Mouse (Mus musculus) frontal cortex, postnatal 10 days (tissue): ENCODE measurements at regions not wholly inside any gene's neighbourhood (a gene's known extent, or its start where the extent isn't known, plus 50 kb on each side); places are given as distances from the start of the nearest gene placed in this dataset.

ENCODE experiments used
- DNase-seq, 2 experiments: peaks; one replicate each; pipeline ENCODE4 v3.0.0; 2022; ENCODE audit warnings: low spot score in 2 of 2, mixed read lengths in 1 of 2

- DNase-seq = no peak
These were observed 263.5 kb upstream of the Ptger4 start for GRCm38 (mm10) chr15:5507545-5507913.

- DNase-seq = no peak
These were observed 266.1 kb upstream of the Ptger4 start for GRCm38 (mm10) chr15:5510056-5510455.

DNA sequence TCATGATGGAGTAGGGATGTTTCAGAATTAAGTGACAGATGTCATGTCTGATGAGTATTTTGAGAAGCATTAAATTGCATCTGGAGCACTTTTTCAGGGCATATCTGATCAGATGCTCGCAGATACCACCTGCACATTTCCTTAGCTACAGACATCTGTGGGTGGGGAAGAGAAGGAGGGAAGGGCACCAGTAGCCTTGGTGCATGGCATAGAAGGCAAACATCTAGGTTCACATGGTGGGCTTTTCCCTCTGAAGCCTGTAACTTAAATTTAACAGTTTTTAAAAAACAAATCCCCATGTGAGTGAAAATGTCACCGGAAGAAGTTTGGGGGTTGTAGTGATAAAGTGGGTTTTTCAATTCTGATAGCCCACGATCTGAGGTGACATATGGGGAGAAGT, 267.1 kb upstream of the Ptger4 start:
- no peak for DNase-seq

- DNase-seq = no peak
These were observed 268.6 kb upstream of the Ptger4 start for GRCm38 (mm10) chr15:5512546-5512945.

DNA sequence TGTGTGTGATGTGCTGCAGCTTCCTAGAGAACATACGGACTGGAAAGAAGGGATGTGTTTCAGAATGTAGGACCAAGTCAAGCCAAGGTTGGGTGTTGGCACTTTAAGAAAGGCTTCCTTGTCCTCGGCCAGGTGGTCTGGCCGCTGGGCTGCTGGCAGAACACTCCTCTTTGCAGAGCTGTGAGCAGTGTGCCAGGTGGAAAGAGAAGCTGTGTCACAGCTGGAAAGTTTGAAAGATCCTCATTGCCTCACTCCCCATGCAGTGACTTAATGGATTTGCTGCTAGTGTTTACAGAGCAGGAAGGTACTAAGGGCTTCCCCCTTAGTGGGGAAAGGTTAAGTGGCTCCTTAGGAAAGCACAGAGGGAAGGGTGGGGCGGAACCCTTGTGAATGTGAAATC, 269.2 kb upstream of the Ptger4 start:
- no peak for DNase-seq

GRCm38 (mm10) chr15:5514217-5514616, 270.2 kb upstream of the Ptger4 start:
- no peak for DNase-seq

DNA sequence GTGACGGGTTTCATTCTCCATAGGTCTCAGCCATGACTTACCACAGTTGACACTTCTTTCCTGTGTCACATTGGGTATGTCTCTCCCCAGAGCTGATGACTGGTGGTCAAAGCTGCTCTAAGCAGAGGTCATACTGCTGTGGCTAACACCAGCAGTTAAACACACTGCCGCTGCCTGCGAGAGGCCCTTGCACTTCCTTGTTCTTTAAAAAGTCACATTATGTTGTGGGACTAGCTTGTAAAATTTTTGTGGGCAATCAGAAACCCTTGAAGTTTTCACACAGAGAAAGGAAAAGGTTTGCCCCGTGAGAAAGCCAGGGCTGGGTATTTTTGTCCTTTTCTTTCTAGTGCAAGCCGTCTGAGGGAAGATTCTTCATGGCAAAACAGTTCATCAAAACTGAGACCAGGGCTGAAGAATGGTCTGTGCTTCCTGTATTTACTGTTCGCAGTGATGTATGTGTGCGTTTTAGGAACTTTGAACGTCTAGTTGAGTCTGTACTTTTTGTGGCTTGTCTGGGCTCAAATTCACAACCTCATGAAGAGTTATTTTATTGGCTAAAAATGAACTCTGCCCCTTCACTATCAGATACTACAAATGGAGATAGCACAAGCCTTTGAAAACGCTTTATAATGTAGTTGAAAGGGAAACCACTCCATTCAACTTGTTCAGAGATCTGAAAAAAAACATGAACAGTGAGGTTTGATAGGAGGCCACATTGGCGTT, 273.4 kb upstream of the Ptger4 start:
- no peak for DNase-seq

- DNase-seq = no peak
These were observed 275.6 kb upstream of the Ptger4 start for GRCm38 (mm10) chr15:5519552-5519951.

DNA sequence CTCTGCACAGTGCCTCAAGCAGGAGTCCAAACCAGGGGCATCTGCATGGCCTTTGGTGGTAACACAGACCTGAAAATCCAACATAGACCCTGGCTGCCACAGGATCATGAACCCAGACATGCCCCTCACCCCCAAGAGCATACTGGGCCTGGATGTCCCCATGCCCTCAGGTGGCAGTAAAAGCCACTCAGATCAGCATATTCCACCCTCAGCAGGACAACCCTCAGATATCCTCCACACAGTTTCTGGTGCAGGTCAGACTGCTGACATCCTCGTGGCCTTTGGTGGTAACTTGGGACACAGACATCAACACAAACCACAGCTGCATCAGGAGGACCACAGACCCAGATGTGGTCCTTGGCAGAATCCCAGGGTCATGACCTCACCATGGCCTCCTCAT, 276.0 kb upstream of the Ptger4 start:
- DNase-seq = no peak

DNA sequence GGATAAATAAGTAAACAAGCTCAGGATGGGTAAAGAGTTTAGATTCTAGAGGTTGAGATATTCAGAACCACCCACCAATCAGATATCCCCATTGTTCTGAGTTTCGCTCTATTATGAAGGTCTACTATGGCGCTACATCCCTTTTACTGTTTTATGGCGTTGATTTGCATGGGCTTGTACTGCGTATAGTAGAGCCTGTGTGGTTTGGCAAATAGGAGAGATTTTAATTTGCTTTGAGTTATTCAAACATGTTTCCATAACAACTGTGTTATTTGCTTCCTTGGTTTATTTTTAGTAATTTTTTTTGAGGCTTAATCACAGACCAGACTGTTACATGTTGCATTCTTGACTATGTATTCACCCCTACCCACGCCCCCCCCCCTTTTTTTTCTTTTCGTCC, 284.6 kb upstream of the Ptger4 start:
- DNase-seq = no peak

DNA sequence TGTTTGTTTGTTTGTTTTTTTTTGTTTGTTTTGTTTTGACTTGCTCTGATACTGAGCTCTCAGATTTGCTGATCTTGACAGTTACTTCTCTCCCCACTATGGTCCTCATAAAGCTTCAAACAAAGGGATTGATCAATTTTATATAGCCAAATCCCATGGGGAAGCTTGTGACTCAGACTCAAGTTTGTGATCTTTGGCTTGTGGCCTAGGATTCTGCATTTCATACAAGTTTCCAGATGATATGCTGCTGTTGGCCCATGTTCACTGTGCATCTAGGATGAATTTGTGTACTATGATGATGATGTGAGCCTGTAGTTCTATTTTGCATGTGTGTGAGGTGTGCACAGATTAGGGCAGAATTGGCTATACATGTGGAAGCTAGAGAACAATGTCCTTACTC, 289.7 kb upstream of the Ptger4 start:
- no peak for DNase-seq

DNA sequence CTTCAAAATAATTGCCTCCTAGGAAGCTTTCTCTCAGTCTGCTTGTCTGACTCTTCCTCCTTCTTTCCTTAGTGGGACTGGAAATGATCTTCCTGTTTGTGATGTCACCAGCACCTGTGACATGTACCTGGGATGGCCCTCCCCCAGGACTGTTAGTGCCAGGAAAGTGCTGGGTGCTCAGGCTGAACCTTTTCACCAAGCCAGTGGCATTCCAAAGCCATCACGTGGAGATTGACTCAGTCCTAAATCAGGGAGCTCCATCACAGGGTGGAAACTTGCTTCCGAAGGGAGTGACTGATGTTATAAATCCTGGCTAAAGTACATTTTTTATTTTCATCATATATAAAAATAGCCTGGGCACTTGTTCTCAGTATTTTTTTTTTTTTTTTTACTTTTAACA, 293.4 kb upstream of the Ptger4 start:
- no peak for DNase-seq

- DNase-seq = no peak
These were observed 295.4 kb upstream of the Ptger4 start for GRCm38 (mm10) chr15:5539301-5539928.

- DNase-seq = no peak
These were observed 310.5 kb upstream of the Ptger4 start for GRCm38 (mm10) chr15:5554526-5554925.

GRCm38 (mm10) chr15:5554926-5555325, 310.9 kb upstream of the Ptger4 start:
- DNase-seq = no peak

GRCm38 (mm10) chr15:5555381-5556066, 311.5 kb upstream of the Ptger4 start:
- no peak for DNase-seq

- no peak for DNase-seq
These were observed 317.8 kb upstream of the Ptger4 start for GRCm38 (mm10) chr15:5561783-5562182.

DNA sequence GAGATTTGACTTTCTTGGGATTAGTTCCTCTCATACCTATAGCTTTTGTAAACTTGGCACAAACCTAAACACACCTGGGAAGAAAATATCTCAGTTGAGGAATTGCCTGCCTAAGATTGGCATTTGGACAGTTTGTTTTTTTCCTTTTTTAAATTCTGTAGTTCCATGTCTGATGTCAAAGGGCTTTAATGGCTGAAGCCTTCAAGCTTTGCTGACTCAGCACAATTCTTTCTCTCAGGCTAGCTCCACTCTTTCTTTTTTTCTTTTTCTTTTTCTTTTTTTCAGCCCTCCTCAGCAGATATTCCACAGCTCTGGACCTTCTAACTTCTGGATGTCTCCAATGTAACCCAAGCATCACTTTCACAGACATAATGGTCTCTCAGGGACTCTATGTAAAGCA, 330.4 kb upstream of the Ptger4 start:
- no peak for DNase-seq

- DNase-seq = no peak
These were observed 335.6 kb upstream of the Ptger4 start for GRCm38 (mm10) chr15:5579559-5579958.

DNA sequence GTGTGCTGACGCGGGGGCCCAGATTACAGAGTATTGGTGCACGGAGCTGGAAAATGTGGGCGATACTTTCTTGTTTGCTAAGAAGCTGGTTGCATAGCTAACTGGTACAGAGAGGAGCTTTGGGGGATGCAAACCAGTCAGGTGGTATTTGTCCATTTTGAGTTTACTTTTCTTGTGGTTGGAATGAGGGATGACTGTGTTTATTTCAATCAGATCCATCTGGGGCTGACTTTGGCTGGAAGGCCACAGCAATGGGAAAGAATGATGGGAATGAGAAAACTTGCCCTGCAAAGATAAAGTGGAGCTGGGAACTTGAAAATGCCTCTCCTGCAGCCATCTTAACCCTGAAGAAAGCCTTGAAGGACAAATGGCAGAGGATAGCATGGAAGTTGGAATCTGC, 336.4 kb upstream of the Ptger4 start:
- no peak for DNase-seq

GRCm38 (mm10) chr15:5584381-5584780, 340.4 kb upstream of the Ptger4 start:
- DNase-seq = no peak

DNA sequence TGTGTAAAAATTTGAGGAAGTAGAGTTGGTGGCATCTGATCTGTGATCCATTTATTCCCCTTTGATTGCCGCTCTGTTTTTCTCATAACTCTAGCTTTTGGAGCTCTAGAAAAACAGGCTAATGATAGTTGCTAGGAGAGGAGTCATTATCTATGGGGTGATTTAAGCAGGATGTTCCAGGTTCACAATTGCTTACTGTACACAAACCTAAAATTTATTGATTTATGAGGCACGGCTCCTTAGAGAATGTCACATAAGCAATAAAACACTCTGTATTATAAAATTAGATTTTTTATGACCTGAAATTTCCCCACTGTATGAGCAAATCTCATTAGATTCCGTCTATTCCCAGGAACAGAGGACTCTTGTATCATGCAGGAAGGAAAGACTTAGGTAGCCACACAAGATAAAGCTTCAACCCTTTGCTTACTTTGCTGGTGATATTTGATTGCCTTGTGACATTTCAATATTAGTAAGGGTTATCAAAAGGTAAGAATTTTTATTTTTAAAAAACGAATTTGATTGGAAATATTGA, 360.8 kb upstream of the Ptger4 start:
- DNase-seq = no peak

GRCm38 (mm10) chr15:5607533-5607932, 363.5 kb upstream of the Ptger4 start:
- DNase-seq = no peak
